Mouse (Mus musculus): ENCODE data around the gene Daam1.

The Daam1 gene

GRCm38 (mm10) chr12:71932433-71933386 is 101.8 kb downstream of the Daam1 start:
- DNase-seq (ENCODE audit: low spot score) = no peak

GRCm38 (mm10) chr12:71933989-71934645 is 103.2 kb downstream of the Daam1 start:
- no peak for DNase-seq (ENCODE audit: low spot score)

- no peak for DNase-seq (ENCODE audit: low spot score)
Observed at GRCm38 (mm10) chr12:71936636-71937035, 105.8 kb downstream of the Daam1 start.

GRCm38 (mm10) chr12:71938513-71938912 is 107.6 kb downstream of the Daam1 start:
- DNase-seq (ENCODE audit: low spot score) = no peak

GRCm38 (mm10) chr12:71941290-71941689 is 110.4 kb downstream of the Daam1 start:
- no peak for DNase-seq (ENCODE audit: low spot score)

GRCm38 (mm10) chr12:71943112-71943511 is 112.2 kb downstream of the Daam1 start:
- no peak for DNase-seq (ENCODE audit: low spot score)

- DNase-seq (ENCODE audit: low spot score) = no peak
Observed at GRCm38 (mm10) chr12:71943646-71944045, 112.8 kb downstream of the Daam1 start.

- DNase-seq (ENCODE audit: low spot score) = no peak
Observed at GRCm38 (mm10) chr12:71945844-71946243, 115.0 kb downstream of the Daam1 start.

- DNase-seq (ENCODE audit: low spot score) = no peak
Observed at GRCm38 (mm10) chr12:71946448-71946847, 115.6 kb downstream of the Daam1 start.

- no peak for DNase-seq (ENCODE audit: low spot score)
Observed at GRCm38 (mm10) chr12:71948972-71949371, 118.1 kb downstream of the Daam1 start.

- no peak for DNase-seq (ENCODE audit: low spot score)
Observed at GRCm38 (mm10) chr12:71949606-71950005, 118.7 kb downstream of the Daam1 start.

- DNase-seq (ENCODE audit: low spot score) = no peak
Observed at GRCm38 (mm10) chr12:71950095-71950877, 119.4 kb downstream of the Daam1 start.

GRCm38 (mm10) chr12:71954180-71954935 is 123.5 kb downstream of the Daam1 start:
- DNase-seq (ENCODE audit: low spot score) = no peak

GRCm38 (mm10) chr12:71956980-71957379 is 126.1 kb downstream of the Daam1 start:
- no peak for DNase-seq (ENCODE audit: low spot score)

GRCm38 (mm10) chr12:71957496-71957895 is 126.6 kb downstream of the Daam1 start:
- DNase-seq (ENCODE audit: low spot score) = no peak

- DNase-seq (ENCODE audit: low spot score) = no peak
Observed at GRCm38 (mm10) chr12:71959351-71959991, 128.6 kb downstream of the Daam1 start.

- DNase-seq (ENCODE audit: low spot score) = no peak
Observed at GRCm38 (mm10) chr12:71961671-71962070, 130.8 kb downstream of the Daam1 start.

GRCm38 (mm10) chr12:71962616-71963015 is 131.7 kb downstream of the Daam1 start:
- no peak for DNase-seq (ENCODE audit: low spot score)

- DNase-seq (ENCODE audit: low spot score) = no peak
Observed at GRCm38 (mm10) chr12:71968592-71968991, 137.7 kb downstream of the Daam1 start.

GRCm38 (mm10) chr12:71969022-71969421 is 138.1 kb downstream of the Daam1 start:
- DNase-seq (ENCODE audit: low spot score) = no peak

- DNase-seq (ENCODE audit: low spot score) = no peak
Observed at GRCm38 (mm10) chr12:71969439-71969838, 138.6 kb downstream of the Daam1 start.

Measured in testis, postnatal 10 days (tissue).